Mouse (Mus musculus): ENCODE results near the gene Eid2b. TPM values are rescaled to one million over a fixed set of nuclear protein-coding genes. Genes with fewer than 3 reads are reported as not detected.

The Eid2b gene
- 7.4 TPM for polyA plus RNA-seq (2014; fragmentation: Illumina TruSeq; extraction: RNeasy Lipid Tissue Mini Kit (QIAGEN cat#74804); ENCODE audit: low read depth, low replicate concordance)

DNA sequence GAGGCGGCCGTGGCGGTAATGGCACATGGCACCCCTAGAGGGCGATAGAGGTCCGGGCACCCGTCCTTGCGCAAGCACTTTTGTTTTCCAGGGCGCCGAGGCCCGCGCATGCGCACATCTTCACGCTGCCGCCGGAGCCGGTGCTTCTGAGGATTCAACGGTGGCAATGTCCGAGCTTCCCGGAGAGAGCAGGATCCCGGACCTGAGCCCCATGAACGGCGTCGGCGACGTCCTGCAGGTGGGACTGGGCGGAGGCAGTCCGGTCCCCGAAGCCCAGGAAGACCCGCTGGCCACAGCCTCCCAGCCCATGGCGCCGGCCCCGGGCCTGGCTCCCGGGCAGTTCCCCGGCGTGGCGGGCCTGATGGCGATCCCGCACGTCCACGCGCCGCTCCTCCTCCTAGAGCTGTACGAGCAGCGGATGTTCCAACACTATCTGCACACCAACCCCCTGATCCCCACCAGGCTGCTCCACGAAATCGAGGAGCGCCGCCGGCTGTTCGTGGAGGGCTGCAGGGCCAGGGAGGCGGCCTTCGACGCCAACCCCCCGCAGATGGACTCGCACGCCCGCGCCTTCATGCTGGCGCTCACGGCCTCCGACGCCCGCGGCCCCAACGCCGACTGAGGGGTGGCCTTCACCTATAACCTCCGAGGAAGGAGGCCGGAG, at the start of gene Eid2b:
Gene Eid2b (plus strand): TSS at position 125 of the 664 bp plus-strand sequence.

DNA sequence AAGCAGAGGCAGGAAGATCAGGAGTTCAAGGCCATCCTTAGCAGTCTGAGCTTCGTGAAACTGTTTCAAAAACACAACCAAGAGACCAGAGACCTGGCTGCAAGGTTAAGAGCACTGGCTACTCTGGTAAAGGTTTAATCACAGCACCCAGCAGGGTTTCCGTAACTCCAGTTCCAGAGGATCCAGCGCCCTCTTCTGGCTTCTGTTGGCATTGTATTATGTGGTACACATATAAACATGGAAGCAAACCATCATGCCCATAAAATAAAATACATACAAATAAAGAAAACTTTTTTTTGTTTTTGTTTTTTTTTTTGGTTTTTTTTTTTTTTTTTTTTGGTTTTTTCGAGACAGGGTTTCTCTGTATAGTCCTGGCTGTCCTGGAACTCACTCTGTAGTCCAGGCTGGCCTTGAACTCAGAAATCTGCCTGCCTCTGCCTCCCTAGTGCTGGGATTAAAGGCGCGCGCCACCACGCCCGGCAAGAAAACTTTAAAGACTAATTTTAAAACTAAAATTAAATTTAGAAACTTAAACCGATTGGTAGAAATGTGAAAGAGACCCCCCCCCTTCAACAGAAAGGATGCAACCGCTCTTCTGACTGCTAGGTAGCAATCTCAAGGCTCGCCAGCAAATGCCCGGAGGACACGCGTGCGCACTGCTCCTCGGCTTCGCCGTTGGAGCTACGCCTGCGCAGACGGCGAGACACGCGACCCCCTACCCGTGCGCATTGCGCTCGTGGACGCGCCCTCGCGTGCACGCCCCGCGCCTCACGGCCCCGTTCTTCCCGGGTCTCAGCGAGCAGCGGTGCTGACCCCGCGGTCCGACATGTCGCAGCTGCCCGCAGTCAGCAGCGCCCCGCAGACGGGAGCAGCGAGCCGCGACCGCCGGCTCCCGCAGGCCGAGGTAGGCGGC, 10.2 kb upstream of the Eid2b start, which contains the start of gene Eid2:
Gene Eid2 (plus strand): TSS at position 753 of the 913 bp plus-strand sequence.

DNA sequence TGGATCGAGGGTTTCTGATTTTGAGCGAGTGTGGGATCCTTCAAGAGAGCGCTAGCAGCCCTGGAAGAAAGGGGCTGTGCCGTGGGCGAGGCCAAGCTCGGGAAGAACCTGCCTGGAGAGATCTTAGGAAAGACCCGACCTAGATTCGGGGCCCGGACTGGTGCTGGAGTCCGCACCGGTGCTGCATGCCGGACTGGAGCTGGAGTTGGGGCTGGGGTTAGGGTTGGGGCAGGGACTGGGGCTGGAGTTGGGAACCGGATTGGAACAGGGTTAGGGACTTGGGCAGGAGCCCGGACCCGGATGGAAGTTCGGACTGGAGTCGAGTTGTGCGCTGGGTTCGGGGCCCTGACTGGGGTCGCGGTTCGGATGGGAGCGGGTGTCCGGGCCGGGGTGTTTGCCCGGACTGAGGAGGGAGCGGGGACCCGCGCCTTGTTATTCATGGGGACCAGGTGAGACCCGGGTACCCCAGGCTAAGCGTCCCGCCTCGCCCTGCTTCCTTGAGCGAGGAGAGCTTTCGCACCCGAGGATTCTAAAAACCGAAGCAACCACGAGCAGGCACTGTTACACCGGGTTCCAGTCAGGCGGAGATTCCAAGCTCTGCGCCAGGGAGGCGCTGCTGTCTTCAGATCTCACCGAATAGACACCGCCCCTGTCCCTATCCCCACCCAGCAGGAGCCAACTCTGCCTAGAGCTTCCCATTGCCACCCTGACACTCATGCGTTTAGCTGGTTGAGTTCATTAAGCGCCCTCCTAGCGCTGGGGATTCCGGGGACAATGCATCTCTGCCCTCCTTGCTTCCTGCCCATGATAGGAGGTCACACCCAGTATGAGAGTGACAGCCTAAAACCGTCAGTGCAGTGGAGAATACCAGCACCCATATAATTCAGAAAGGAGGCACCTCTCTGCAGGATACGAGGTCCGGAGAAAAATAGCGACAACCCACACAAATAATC, 13.4 kb downstream of the Eid2b start, which contains the start of gene Selenov:
Gene Selenov (minus strand): TSS at position 549 of the 953 bp plus-strand sequence.

DNA sequence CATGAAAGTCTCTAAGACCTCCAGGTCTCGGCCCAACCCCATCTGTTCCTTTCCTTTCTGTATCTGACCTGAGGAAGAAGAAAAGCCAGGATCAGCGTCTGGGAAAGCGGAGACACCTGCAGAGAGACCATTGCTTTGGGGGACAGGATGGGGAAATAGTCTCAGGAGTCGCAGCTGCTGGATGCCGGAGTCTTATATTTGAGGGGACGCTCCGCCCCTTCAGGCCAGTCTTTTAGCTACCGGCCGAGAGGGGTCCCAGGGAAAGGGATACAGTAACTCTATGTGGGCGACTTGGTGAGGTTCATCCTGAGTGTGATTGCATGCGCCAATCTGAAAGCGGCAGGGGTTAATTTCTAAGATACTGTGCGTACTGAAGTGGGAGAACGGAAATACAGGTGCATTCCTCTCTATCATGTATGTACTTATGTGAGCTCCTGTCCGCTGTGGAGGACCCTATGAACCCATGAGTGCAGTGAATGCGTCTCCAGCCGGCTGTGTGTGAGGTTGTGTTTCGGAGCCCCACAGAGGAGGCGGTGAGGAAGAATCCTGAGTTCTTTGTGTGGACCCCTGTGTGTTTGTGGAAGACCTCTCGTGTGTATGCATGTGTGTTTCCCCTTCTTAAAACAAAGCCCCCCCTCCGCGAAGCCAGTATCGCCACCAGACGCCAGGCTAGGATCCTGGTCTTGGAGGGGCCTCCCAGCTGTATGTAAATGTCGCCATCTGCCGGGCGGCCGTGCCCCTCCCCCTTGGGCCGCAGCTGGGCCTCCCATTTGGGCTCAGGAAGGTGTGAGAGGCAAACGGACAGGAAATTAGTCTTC, 24.3 kb downstream of the Eid2b start, which contains the start of gene Dll3:
Gene Dll3 (minus strand): TSS at position 623 of the 818 bp plus-strand sequence.

DNA sequence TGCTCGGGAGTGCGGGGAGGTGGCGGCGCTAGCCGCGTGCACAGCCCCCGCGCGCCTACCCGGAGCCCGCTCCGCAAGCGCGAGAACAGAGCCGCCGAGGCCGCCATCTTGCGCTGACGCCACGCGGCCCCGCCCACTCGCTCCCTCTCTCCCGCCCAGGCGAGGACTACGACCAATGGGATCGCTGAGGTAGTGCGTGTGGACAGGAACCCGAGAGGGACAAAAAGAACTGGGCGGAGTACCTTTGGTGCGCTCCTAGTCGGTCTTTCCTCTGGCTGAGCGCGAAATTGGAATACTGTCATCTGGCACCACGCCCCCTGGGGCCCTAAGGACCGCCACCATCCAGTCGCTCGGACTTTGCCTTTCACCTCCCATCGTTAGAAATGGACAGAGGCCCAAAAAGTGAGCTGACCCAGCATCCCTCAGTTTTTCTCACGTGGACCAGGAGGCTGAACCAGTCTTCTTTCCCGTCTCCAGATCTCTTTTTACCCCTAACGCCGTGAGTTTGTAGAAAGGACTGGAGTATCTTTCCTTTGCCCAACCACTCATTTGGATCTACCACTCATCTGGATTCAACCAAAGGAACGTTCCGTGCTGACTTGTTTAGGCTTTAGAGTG, 34.5 kb downstream of the Eid2b start, which contains the start of gene Timm50:
Gene Timm50 (minus strand): TSS at position 147 of the 618 bp plus-strand sequence.

Other genes with a start within 250 kb of the Eid2b start
- gene Psmc4, start 227.6 kb upstream of the Eid2b start, polyA plus RNA-seq (2014; fragmentation: Illumina TruSeq; extraction: RNeasy Lipid Tissue Mini Kit (QIAGEN cat#74804); ENCODE audit: low read depth, low replicate concordance), result 20.4 TPM
- 68.4 TPM for gene Fcgbp, start 206.5 kb upstream of the Eid2b start, polyA plus RNA-seq (2014; fragmentation: Illumina TruSeq; extraction: RNeasy Lipid Tissue Mini Kit (QIAGEN cat#74804); ENCODE audit: low read depth, low replicate concordance)
- not detected for gene 9530053A07Rik, start 148.3 kb upstream of the Eid2b start, polyA plus RNA-seq (2014; fragmentation: Illumina TruSeq; extraction: RNeasy Lipid Tissue Mini Kit (QIAGEN cat#74804); ENCODE audit: low read depth, low replicate concordance)
- gene Fbl, start 108.0 kb upstream of the Eid2b start, polyA plus RNA-seq (2014; fragmentation: Illumina TruSeq; extraction: RNeasy Lipid Tissue Mini Kit (QIAGEN cat#74804); ENCODE audit: low read depth, low replicate concordance), result 9.5 TPM
- gene Dyrk1b, start 98.3 kb upstream of the Eid2b start, polyA plus RNA-seq (2014; fragmentation: Illumina TruSeq; extraction: RNeasy Lipid Tissue Mini Kit (QIAGEN cat#74804); ENCODE audit: low read depth, low replicate concordance), result 0.35 TPM
- gene Eid2, start 9.9 kb upstream of the Eid2b start, polyA plus RNA-seq (2014; fragmentation: Illumina TruSeq; extraction: RNeasy Lipid Tissue Mini Kit (QIAGEN cat#74804); ENCODE audit: low read depth, low replicate concordance), result 3.2 TPM
- gene Selenov, start 13.4 kb downstream of the Eid2b start, polyA plus RNA-seq (2014; fragmentation: Illumina TruSeq; extraction: RNeasy Lipid Tissue Mini Kit (QIAGEN cat#74804); ENCODE audit: low read depth, low replicate concordance), result not detected
- gene Dll3, start 24.5 kb downstream of the Eid2b start, polyA plus RNA-seq (2014; fragmentation: Illumina TruSeq; extraction: RNeasy Lipid Tissue Mini Kit (QIAGEN cat#74804); ENCODE audit: low read depth, low replicate concordance), result not detected
- 5.8 TPM for gene Timm50, start 34.3 kb downstream of the Eid2b start, polyA plus RNA-seq (2014; fragmentation: Illumina TruSeq; extraction: RNeasy Lipid Tissue Mini Kit (QIAGEN cat#74804); ENCODE audit: low read depth, low replicate concordance)
- 26.6 TPM for gene Supt5, start 61.0 kb downstream of the Eid2b start, polyA plus RNA-seq (2014; fragmentation: Illumina TruSeq; extraction: RNeasy Lipid Tissue Mini Kit (QIAGEN cat#74804); ENCODE audit: low read depth, low replicate concordance)
- gene Rps16, start 72.9 kb downstream of the Eid2b start, polyA plus RNA-seq (2014; fragmentation: Illumina TruSeq; extraction: RNeasy Lipid Tissue Mini Kit (QIAGEN cat#74804); ENCODE audit: low read depth, low replicate concordance), result 221 TPM
- 2.7 TPM for gene Plekhg2, start 94.9 kb downstream of the Eid2b start, polyA plus RNA-seq (2014; fragmentation: Illumina TruSeq; extraction: RNeasy Lipid Tissue Mini Kit (QIAGEN cat#74804); ENCODE audit: low read depth, low replicate concordance)
- 46.7 TPM for gene Zfp36, start 102.5 kb downstream of the Eid2b start, polyA plus RNA-seq (2014; fragmentation: Illumina TruSeq; extraction: RNeasy Lipid Tissue Mini Kit (QIAGEN cat#74804); ENCODE audit: low read depth, low replicate concordance)
- 1.5 TPM for gene Med29, start 115.0 kb downstream of the Eid2b start, polyA plus RNA-seq (2014; fragmentation: Illumina TruSeq; extraction: RNeasy Lipid Tissue Mini Kit (QIAGEN cat#74804); ENCODE audit: low read depth, low replicate concordance)
- 58.5 TPM for gene Paf1, start 115.2 kb downstream of the Eid2b start, polyA plus RNA-seq (2014; fragmentation: Illumina TruSeq; extraction: RNeasy Lipid Tissue Mini Kit (QIAGEN cat#74804); ENCODE audit: low read depth, low replicate concordance)
- gene Gmfg, start 159.7 kb downstream of the Eid2b start, polyA plus RNA-seq (2014; fragmentation: Illumina TruSeq; extraction: RNeasy Lipid Tissue Mini Kit (QIAGEN cat#74804); ENCODE audit: low read depth, low replicate concordance), result 17.7 TPM
- not detected for gene Lrfn1, start 174.2 kb downstream of the Eid2b start, polyA plus RNA-seq (2014; fragmentation: Illumina TruSeq; extraction: RNeasy Lipid Tissue Mini Kit (QIAGEN cat#74804); ENCODE audit: low read depth, low replicate concordance)
- gene Ifnl2, start 232.7 kb downstream of the Eid2b start, polyA plus RNA-seq (2014; fragmentation: Illumina TruSeq; extraction: RNeasy Lipid Tissue Mini Kit (QIAGEN cat#74804); ENCODE audit: low read depth, low replicate concordance), result not detected
- gene Ifnl3, start 245.1 kb downstream of the Eid2b start, polyA plus RNA-seq (2014; fragmentation: Illumina TruSeq; extraction: RNeasy Lipid Tissue Mini Kit (QIAGEN cat#74804); ENCODE audit: low read depth, low replicate concordance), result not detected